Mouse (Mus musculus) limb, embryonic 13.5 days (tissue): ENCODE data around the gene Ndufa13. TPM values are rescaled to one million over a fixed set of nuclear protein-coding genes. Genes with fewer than 3 reads are reported as not detected.
A peak's percentile ranks its signal among the peaks of the same experiment; 100 is the strongest.

Experiments used
- ATAC-seq: fragments of 200-750 bp; cut with Nextera tagmentation; 2 replicates; pipeline ENCODE4 v1.8.0; 2017; ENCODE audit warnings: low read depth, moderate number of reproducible peaks, moderate TSS enrichment; ENCODE audit not compliant: low FRiP score
- H3K27ac ChIP-seq: fragments of 300-500 bp; sonication (generic); 2 replicates; pipeline ENCODE4 v1.5.1; 2015; ENCODE audit warnings: inconsistent platforms, mild to moderate bottlenecking, moderate library complexity
- H3K27me3 ChIP-seq: fragments of 300-500 bp; sonication (generic); 2 replicates; pipeline ENCODE4 v1.6.1; 2015; ENCODE audit warnings: mild to moderate bottlenecking, inconsistent platforms
- H3K36me3 ChIP-seq: fragments of 300-500 bp; sonication (generic); 2 replicates; pipeline ENCODE4 v1.6.1; 2015; ENCODE audit warnings: inconsistent platforms, mild to moderate bottlenecking, moderate library complexity
- H3K4me1 ChIP-seq: fragments of 300-500 bp; sonication (generic); 2 replicates; pipeline ENCODE4 v1.6.1; 2015; ENCODE audit warnings: inconsistent platforms
- H3K4me2 ChIP-seq: fragments of 300-500 bp; sonication (generic); replicated peaks from 2 replicates; pipeline ENCODE4 v1.6.1; 2015; ENCODE audit warnings: inconsistent platforms, mild to moderate bottlenecking, moderate library complexity
- H3K4me3 ChIP-seq: fragments of 300-500 bp; sonication (generic); 2 replicates; pipeline ENCODE4 v1.5.1; 2015; ENCODE audit warnings: moderate library complexity, mild to moderate bottlenecking, inconsistent platforms
- H3K9ac ChIP-seq: fragments of 300-500 bp; sonication (generic); 2 replicates; pipeline ENCODE4 v1.6.1; 2015; ENCODE audit warnings: mild to moderate bottlenecking, inconsistent platforms
- H3K9me3 ChIP-seq: fragments of 300-500 bp; sonication (generic); 2 replicates; pipeline ENCODE4 v1.6.1; 2016; ENCODE audit warnings: inconsistent platforms
- WGBS: fragments of 180-500 bp; shearing (Covaris S2); methylation state at CpG from one replicate; pipeline ENCODE4 v1.1.7; 2015; 5-methylcytosine and 5-hydroxymethylcytosine counted together
- polyA plus RNA-seq: library from polyadenylated mRNA; unstranded; fragments of >200 nt; fragmentation: Nextera tagmentation; extraction: Ambion mirVana; gene quantifications from 2 replicates; pipeline ENCODE4 v1.2.1, GENCODE M21; 2015

Gene Ndufa13
- polyA plus RNA-seq, 1 experiment from 2014 or later, result 173 TPM

DNA sequence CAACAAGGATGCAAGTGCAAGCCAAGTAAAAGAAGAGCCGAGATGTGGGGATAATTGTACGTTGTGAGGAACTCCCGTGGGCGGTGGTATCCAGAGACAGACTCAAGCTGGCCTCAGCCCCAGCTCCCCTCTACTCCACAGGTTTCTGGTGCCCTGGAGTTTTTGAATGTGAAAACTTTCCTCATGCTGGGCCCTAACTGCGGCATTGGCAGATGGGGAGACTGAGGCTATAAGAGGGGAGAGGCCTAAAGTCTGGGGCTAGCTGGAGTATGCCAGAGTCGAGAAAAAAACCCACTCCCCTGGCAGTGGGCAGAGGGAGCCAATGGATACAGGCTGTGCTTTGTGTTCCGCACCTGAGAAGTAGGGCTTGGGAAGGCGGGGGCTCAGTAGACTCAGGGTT, 1.7 kb upstream of the Ndufa13 start:
- H3K4me1 ChIP-seq, result peaks cover 40% of the 10 kb centered on the region
- peaks cover 23% of the 10 kb centered on the region for H3K36me3 ChIP-seq
- peak overlapping the region; percentile 61 for H3K4me3 ChIP-seq
- H3K9me3 ChIP-seq, result no peaks in the 10 kb centered on the region
- WGBS, result 83% methylated on average over 8 of the region's 8 CpGs
- H3K9ac ChIP-seq, result no peak overlapping the region
- no peak for ATAC-seq
- H3K27me3 ChIP-seq, result no peaks in the 10 kb centered on the region
- no peak overlapping the region for H3K27ac ChIP-seq
- H3K4me2 ChIP-seq, result peak overlapping the region; percentile 99

DNA sequence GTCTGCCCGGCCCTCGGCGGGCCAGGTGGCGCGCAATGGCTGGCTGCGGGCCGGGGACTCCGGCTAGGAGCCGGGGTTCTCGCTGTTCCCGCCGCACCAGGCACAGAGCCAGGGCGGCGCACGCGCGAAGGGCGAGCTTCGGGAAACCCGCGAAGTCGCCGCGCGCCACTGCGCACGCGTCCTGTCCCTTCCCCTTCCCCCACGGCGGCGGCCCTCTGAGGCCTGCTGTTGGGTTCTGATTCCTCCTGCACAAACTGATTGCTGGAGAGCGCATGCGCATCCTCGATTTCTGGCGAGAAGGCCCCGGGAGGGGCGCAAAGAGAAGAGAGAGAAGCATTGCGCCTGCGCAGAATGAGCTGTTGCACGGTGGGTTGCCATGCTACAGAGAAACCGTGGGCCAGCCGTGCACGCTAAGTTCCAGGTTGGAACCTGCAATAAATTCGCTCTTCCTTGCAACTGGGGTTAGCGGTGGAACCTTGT, 745 bp upstream of the Ndufa13 start:
- H3K9me3 ChIP-seq, result no peaks in the 10 kb centered on the region
- H3K4me2 ChIP-seq, result peak overlapping the region; percentile 99
- peak overlapping the region; percentile 90 for H3K27ac ChIP-seq
- peak; percentile 88 for ATAC-seq
- no peaks in the 10 kb centered on the region for H3K27me3 ChIP-seq
- H3K4me3 ChIP-seq, result peak overlapping the region; percentile 61
- peaks cover 24% of the 10 kb centered on the region for H3K36me3 ChIP-seq
- H3K9ac ChIP-seq, result peak overlapping the region; percentile 80
- under 1% methylated on average over 45 of the region's 45 CpGs for WGBS
- H3K4me1 ChIP-seq, result peaks cover 47% of the 10 kb centered on the region

DNA sequence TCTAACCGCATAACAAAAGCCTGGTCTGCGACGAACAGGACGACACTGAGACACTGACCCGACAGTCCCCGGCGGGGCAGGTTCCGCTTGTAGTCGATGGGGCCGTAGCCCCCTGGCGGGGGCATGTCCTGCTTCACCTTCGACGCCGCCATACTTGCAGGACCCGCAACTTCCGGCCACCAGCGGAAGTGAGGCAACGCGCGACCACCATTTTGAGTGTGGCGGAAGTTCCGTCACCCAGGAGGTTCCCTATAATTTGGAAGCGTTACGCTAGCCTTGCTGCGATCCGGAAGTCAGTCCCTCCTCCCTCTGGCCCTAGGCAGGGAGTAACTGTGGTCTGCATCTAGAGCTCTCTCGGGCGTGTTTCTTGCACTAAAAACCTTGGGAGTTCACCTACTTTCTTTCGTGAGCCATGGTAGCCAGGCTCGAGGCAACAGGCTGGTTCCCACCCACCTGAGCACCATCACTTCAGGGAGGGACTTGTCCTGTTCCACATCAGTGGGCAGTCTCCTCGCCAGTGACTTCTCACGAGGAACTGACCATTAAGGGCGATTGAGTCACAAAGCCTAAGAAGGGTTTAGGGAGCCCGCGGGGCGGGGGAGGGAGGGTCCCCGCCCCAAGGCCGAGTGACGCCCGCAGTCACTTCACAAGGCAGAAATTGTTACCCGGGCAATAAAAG, 735 bp downstream of the Ndufa13 start:
- peak overlapping the region; percentile 61 for H3K4me3 ChIP-seq
- ATAC-seq, result peak; percentile 76

DNA sequence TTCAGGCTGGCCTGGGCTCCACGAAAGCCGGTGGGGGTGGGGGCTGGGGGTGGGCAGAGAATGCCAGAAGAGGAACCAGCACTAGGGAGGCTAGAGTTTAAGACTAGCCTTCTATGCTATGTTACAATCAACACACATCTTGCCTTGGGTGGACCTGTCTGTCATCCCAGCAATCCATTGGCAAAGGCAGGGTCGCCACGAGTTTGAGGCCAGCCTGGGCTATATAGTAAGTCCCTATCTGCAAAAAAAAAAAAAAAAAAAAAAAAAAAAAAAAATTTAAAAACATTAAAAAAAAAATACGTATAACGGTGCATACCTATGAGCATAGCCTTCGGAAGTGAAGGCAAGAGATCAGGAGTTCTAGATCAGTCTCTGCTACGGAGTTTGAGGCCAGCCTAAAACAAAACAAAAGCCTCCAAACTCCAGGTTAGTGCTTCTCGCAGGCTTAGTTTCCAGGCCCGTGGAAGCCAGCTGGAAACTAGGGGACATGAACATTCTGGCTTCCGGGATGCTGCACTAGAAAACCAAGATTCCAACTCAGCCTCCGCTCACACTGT, 1.4 kb downstream of the Ndufa13 start:
- Histone ChIP-seq H3K9ac (peak overlapping the region; percentile 70), H3K36me3 (peaks cover 29% of the 10 kb centered on the region), H3K4me3 (peak overlapping the region; percentile 61), H3K27me3 (no peaks in the 10 kb centered on the region), H3K4me2 (peak overlapping the region; percentile 99), H3K27ac (peak overlapping the region; percentile 64), H3K4me1 (peaks cover 60% of the 10 kb centered on the region), H3K9me3 (no peaks in the 10 kb centered on the region)
- ATAC-seq, result no peak
- WGBS, result 19% methylated on average over 12 of the region's 12 CpGs

More for the DNA sequence above, 735 bp downstream of the Ndufa13 start:
- Histone ChIP-seq H3K4me1 (peaks cover 60% of the 10 kb centered on the region), H3K4me2 (peak overlapping the region; percentile 99), H3K9me3 (no peaks in the 10 kb centered on the region), H3K27ac (peak overlapping the region; percentile 90), H3K36me3 (peaks cover 22% of the 10 kb centered on the region), H3K27me3 (no peaks in the 10 kb centered on the region), H3K9ac (peak overlapping the region; percentile 80)
- 2% methylated on average over 41 of the region's 41 CpGs for WGBS

DNA sequence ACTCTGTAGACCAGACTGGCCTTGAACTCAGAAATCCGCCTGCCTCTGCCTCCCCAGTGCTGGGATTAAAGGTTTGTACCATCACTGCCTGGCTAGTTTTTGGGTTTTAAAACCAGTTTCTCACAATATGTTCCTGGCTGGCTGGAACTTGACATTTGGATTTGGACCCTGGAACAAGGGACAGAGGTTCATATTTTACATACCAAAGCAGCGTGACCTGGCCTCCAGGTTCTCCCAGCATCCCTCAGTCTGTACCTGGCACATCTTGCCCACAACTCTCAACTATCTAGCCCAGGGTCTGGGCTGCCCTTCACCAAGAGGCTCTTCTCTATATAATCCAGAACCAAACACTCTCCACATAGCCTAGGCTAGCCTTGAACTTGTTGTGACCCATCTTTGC, 2.5 kb downstream of the Ndufa13 start:
- WGBS, result 82% methylated on average over 2 of the region's 2 CpGs
- Histone ChIP-seq H3K27me3 (no peaks in the 10 kb centered on the region), H3K9ac (no peak overlapping the region), H3K36me3 (peaks cover 35% of the 10 kb centered on the region), H3K4me2 (peak overlapping the region; percentile 99; the same call in 1 of the 2 replicates), H3K9me3 (no peaks in the 10 kb centered on the region), H3K27ac (no peak overlapping the region), H3K4me3 (peak overlapping the region; percentile 61; the same call in 1 of the 2 replicates), H3K4me1 (peaks cover 67% of the 10 kb centered on the region)
- ATAC-seq, result no peak

DNA sequence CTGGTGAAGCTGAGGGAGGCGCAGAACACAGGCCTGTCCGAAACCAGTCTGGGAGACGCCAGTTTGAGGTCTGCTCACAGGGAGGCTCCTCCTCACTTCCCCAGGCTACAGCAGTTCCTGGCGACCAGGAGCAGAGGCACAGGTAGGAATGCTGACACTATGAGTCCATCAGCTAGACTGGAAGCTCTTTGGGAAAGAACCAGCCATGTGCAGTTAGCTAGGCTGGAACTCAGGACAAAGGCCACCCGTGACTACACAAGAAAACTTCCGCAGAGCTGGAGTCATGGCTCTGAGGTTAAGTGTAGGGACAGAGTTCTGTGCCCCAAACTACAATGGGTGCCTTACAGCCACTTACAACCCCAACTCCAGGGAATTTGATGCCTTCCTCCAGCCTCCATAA, 4.5 kb downstream of the Ndufa13 start:
- peaks cover 58% of the 10 kb centered on the region for H3K4me1 ChIP-seq
- 89% methylated on average over 6 of the region's 6 CpGs for WGBS
- no peaks in the 10 kb centered on the region for H3K9me3 ChIP-seq
- peaks cover 55% of the 10 kb centered on the region for H3K36me3 ChIP-seq
- no peak for ATAC-seq
- H3K27me3 ChIP-seq, result no peaks in the 10 kb centered on the region
- no peak overlapping the region for H3K4me2 ChIP-seq
- 0 out of 2 replicates have a peak overlapping the region, but pooled peaks have one; percentile 25 for H3K9ac ChIP-seq
- no peak overlapping the region for H3K4me3 ChIP-seq
- no peak overlapping the region for H3K27ac ChIP-seq

DNA sequence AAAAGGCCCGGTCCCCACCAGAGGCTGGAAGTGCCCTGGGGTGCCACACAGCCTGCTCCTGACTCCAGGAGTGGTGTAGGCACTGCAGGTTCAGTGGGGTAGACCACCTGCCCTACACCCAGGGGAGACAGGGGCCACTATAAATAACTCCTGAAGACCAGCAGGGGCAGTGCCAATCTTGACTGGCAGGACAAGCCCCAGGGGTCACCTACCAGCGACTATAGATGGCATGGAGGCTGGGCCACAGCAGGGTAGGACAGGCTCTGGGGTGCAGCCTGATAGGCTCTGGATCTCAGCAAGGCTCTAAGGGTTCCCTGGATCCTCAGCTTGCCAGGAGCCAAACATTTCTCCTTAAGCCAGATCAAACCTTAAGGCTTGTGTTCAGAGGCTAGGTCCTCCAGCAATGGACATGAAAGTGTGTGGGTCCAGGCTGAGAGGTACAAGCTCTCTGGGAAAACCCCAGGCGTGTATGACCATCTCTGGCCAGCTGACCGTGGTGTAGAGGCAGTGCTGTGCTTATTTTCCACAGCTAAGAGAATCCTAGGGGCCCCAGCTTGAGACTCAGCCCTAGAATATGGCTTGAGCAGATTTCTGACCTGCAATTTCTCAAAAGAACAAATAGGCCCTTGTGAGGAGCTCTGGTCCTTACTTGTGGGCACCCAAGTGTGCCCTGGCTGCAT, 6.4 kb downstream of the Ndufa13 start:
- H3K27me3 ChIP-seq, result peaks cover 19% of the 10 kb centered on the region
- no peak overlapping the region for H3K27ac ChIP-seq
- no peak overlapping the region for H3K4me3 ChIP-seq
- ATAC-seq, result no peak
- 70% methylated on average over 4 of the region's 4 CpGs for WGBS
- 0 out of 2 replicates have a peak overlapping the region, but pooled peaks have one; percentile 9 for H3K9ac ChIP-seq
- no peak overlapping the region for H3K4me2 ChIP-seq
- no peaks in the 10 kb centered on the region for H3K9me3 ChIP-seq
- H3K36me3 ChIP-seq, result peaks cover 63% of the 10 kb centered on the region
- peaks cover 45% of the 10 kb centered on the region for H3K4me1 ChIP-seq

DNA sequence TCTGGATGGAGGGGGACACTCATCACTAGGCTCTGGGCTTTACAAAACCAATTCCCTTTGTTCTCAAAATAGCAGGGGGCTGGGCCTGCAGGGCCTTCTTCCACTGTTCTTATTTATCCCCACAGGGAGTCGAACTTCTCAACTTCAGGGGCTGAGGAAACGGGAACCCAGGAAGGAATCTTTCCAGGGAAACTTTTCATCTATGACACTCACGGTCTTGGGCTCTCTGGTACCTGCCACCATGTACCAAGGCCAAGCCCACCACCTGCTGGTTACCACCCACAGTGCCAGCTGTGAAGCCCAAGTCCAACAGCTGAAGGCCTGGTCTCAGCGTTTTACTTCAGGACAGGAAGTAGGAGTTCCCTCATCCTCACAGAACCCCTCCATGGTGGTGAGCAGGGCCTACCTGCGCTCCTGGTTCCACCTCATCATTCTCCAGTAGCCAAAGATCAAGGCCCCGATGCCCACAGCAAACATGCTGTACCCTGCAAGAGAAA, 7.5 kb downstream of the Ndufa13 start:
- no peak for ATAC-seq
- peaks cover 36% of the 10 kb centered on the region for H3K4me1 ChIP-seq
- WGBS, result 66% methylated on average over 6 of the region's 6 CpGs
- H3K4me2 ChIP-seq, result no peak overlapping the region
- no peak overlapping the region for H3K27ac ChIP-seq
- H3K27me3 ChIP-seq, result peaks cover 29% of the 10 kb centered on the region
- no peaks in the 10 kb centered on the region for H3K9me3 ChIP-seq
- peaks cover 63% of the 10 kb centered on the region for H3K36me3 ChIP-seq
- H3K4me3 ChIP-seq, result no peak overlapping the region
- 0 out of 2 replicates have a peak overlapping the region, but pooled peaks have one; percentile 4 for H3K9ac ChIP-seq

DNA sequence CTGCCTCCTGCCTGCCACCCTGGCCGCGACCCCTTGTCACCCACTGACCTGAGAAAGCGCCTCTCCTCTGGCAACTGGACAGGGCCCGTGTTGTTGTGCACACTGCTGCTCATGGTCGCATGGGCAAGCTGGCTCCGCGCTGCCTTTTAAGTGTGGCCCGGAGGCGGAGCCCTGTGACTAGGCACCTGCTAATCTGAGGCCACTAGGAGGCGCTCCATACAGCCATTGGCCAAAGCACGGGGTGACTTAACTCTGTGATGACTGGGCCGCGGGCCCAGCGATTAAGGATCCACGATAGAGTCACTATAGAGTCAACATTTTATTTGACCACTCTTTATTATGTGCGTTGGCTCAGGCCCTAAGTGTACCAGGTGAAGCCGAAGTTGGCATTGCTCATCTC, 8.5 kb downstream of the Ndufa13 start:
- Histone ChIP-seq H3K9ac (no peak overlapping the region), H3K4me3 (no peak overlapping the region), H3K4me2 (no peak overlapping the region), H3K9me3 (no peaks in the 10 kb centered on the region), H3K27ac (no peak overlapping the region), H3K36me3 (peaks cover 57% of the 10 kb centered on the region), H3K4me1 (peaks cover 35% of the 10 kb centered on the region), H3K27me3 (peaks cover 39% of the 10 kb centered on the region)
- 45% methylated on average over 17 of the region's 17 CpGs for WGBS
- ATAC-seq, result no peak

DNA sequence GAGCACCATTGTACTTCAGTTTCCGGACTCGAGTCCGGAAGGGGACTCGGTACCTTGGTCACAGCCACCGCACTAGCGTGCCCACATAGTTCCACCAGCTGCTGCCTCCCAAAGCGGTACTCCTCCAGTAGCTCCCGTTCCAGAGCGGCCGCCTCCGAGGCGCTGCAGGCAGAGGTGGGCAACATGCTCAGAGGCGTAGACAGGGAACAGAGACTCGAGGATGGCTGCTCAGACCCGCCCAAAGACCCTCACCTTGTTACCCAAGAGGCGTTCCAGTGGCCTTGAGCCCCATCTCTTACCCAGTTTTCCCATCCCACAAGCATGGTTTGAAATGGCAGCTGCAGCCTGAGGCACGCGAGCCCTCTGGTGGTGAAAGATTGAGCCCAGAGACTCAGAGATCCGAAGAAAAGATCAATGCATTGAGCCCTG, 11.5 kb downstream of the Ndufa13 start:
- Histone ChIP-seq H3K4me1 (peaks cover 39% of the 10 kb centered on the region), H3K27ac (no peak overlapping the region), H3K4me2 (0 out of 2 replicates have a peak overlapping the region, but pooled peaks have one; percentile 5), H3K9me3 (no peaks in the 10 kb centered on the region), H3K4me3 (no peak overlapping the region), H3K27me3 (peaks cover 69% of the 10 kb centered on the region), H3K9ac (peak overlapping the region; percentile 43; the same call in 1 of the 2 replicates), H3K36me3 (peaks cover 33% of the 10 kb centered on the region)
- no peak for ATAC-seq
- 37% methylated on average over 19 of the region's 19 CpGs for WGBS

DNA sequence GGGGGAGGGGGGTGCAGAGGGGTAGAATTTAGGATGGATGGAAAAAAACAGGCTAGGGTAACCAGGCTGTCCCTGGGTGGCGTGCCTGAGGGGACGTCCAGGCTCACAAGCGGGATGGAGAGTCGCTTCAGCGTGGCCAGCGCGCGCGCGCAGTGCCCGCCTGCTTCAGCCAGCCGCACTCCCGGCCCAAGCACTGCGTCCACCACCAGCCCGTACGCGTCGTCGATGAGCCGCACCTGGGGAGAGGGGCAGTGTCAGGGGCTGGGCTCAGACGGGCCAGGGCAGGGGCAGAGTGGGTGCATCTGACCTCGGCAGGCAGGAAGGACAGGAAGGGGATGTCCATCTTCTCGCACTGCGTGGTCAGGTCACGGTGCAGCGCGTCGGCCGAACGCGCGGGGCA, 13.5 kb downstream of the Ndufa13 start:
- WGBS, result 4% methylated on average over 32 of the region's 32 CpGs
- peaks cover 18% of the 10 kb centered on the region for H3K36me3 ChIP-seq
- H3K4me3 ChIP-seq, result peak overlapping the region; percentile 36
- no peaks in the 10 kb centered on the region for H3K9me3 ChIP-seq
- H3K4me1 ChIP-seq, result peaks cover 28% of the 10 kb centered on the region
- ATAC-seq, result no peak
- peaks cover 89% of the 10 kb centered on the region for H3K27me3 ChIP-seq
- H3K4me2 ChIP-seq, result peak overlapping the region; percentile 63
- no peak overlapping the region for H3K27ac ChIP-seq
- peak overlapping the region; percentile 48; the same call in 1 of the 2 replicates for H3K9ac ChIP-seq
